Mouse (Mus musculus): ENCODE measurements around the gene Zc3h12d. TPM values are rescaled to one million over a fixed set of nuclear protein-coding genes. Genes with fewer than 3 reads are reported as not detected.

Gene Zc3h12d
- total and polyA plus RNA-seq, 3 experiments, result 11.8 to 28.0 (median 16.3) TPM

- Histone ChIP-seq H3K79me2 (replicated peaks; ENCODE audit: control insufficient read depth, extremely low read depth, insufficient read depth, poor library complexity, severe bottlenecking) (peaks cover 38% of the 10 kb centered on the region), H3K4me1 (ENCODE audit: control insufficient read depth in 1 of 2, insufficient read depth in 2 of 2) (peaks cover 3 to 32% of the 10 kb centered on the region in 2 experiments), H3K4me2 (ENCODE audit: insufficient read depth, low read depth, poor library complexity, severe bottlenecking) (0 out of 2 replicates have a peak overlapping the region, but pooled peaks have one; percentile 56), H3K27me3 (replicated peaks) (no peaks in the 10 kb centered on the region), H3K9me3 (replicated peaks; ENCODE audit: low read length) (no peaks in the 10 kb centered on the region), H3K9ac (ENCODE audit: insufficient read depth, low read depth) (peak overlapping the region; percentile 86), H3K4me3 (replicated peaks in 1 of 3; ENCODE audit: low read depth in 2 of 3, low read length in 2 of 3, poor library complexity in 1 of 3) (peak overlapping the region; percentile 78 to 95 (median 90)), H3K27ac (ENCODE audit: insufficient read depth, low read depth) (no peak overlapping the region), H3K36me3 (replicated peaks in 1 of 2; ENCODE audit: control insufficient read depth in 1 of 2, insufficient read depth in 1 of 2, low read length in 1 of 2) (peaks cover 23 to 45% of the 10 kb centered on the region in 2 experiments)
- DNase-seq (ENCODE audit: extremely low read depth), result no peak
- dilution Hi-C loops (cut with MboI; ENCODE audit: extremely low pct_ligation_motif_present, extremely low pct_unique_long_range_greater_than_20kb, low sequenced_read_pairs) (no loop called here), in situ Hi-C loops (cut with MboI; ENCODE audit: low pct_ligation_motif_present, low pct_unique_long_range_greater_than_20kb, low sequenced_read_pairs) (loop anchor here (25.0 kb wide), 1 partner anchor 455 kb away; no protein-coding TSS in a partner anchor)
- no peak for TF ChIP-seq CHD2 (IDR thresholded peaks at IDR 0.05; ENCODE audit: low read length)
- 0 out of 2 replicates have a peak, but pooled peaks have one; percentile 40 for TF ChIP-seq UBTF (IDR thresholded peaks at IDR 0.05; ENCODE audit: low read depth, low read length)
Observed at GRCm38 (mm10) chr10:7792254-7792750, 40.0 kb upstream of the Zc3h12d start.

DNA sequence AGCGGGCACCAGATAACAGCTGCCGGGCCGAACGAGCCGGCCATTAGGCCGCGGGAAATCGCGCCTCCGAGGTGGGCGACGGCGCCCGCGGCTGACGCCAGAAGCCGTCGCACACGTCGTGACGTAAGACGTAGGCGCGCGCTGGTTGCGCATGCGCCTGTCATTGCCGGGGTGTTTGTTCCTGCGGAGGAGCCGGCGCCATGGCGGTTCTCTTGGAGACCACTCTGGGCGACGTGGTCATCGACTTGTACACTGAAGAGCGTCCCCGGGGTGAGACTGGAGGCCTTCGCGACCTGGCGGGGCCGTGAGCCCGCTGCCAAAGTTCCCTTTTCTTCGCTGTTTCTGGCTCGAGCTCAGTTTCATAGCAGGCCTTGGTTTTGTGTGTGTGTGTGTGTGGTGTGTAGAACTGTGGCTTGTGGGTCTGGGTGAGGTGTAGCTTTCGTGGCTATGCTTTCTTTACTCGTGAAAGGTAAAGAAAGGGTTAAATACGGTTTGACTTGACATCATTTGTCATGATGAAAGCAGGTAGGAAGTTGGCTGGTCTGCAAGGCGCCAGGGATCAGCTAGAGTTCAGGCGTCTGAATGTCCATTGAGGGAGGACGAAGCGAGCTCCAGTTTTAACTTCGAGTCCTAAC is 39.4 kb upstream of the Zc3h12d start, which contains the start of the genes Ginm1 and Ppil4:
Gene Ginm1 (minus strand): TSS at position 74 of the 635 bp plus-strand sequence.
Gene Ppil4 (plus strand): TSS at position 141 of the 635 bp plus-strand sequence.
- H3K27me3 ChIP-seq (replicated peaks), result no peaks in the 10 kb centered on the region
- dilution Hi-C loops (cut with MboI; ENCODE audit: extremely low pct_ligation_motif_present, extremely low pct_unique_long_range_greater_than_20kb, low sequenced_read_pairs), result no loop called here
- peaks cover 3 to 32% of the 10 kb centered on the region in 2 experiments for H3K4me1 ChIP-seq (ENCODE audit: control insufficient read depth in 1 of 2, insufficient read depth in 2 of 2)
- H3K4me2 ChIP-seq (ENCODE audit: insufficient read depth, low read depth, poor library complexity, severe bottlenecking), result peak within 1 kb of the TSS; percentile 97
- TF ChIP-seq POLR2A (IDR thresholded peaks at IDR 0.05; ENCODE audit: low read depth, low read length) (peak; percentile 97), SMC3 (IDR thresholded peaks at IDR 0.05; ENCODE audit: low read depth, low read length) (no peak), RCOR1 (conservative IDR thresholded peaks at IDR 0.05; ENCODE audit: low read depth, low read length) (no peak; the same call in 1 of the 2 replicates), MAX (IDR thresholded peaks at IDR 0.05; ENCODE audit: low read length) (peak; percentile 70), ZNF384 (IDR thresholded peaks at IDR 0.05; ENCODE audit: low read depth, low read length) (no peak), TCF12 (IDR thresholded peaks at IDR 0.05; ENCODE audit: low read depth, low read length) (peak; percentile 90), ZC3H11A (IDR thresholded peaks at IDR 0.05; ENCODE audit: low read depth, low read length) (no peak), TBP (conservative IDR thresholded peaks at IDR 0.05; ENCODE audit: low read depth, low read length) (peak; percentile 70; the same call in 1 of the 2 replicates), MEF2A (IDR thresholded peaks at IDR 0.05; ENCODE audit: borderline replicate concordance, low read depth, low read length) (peak; percentile 74), MXI1 (IDR thresholded peaks at IDR 0.05; ENCODE audit: low read depth, low read length) (peak; percentile 94), GABPA (IDR thresholded peaks at IDR 0.05; ENCODE audit: insufficient replicate concordance, low read depth, low read length) (peak; percentile 53; the same call in 1 of the 2 replicates), NRF1 (IDR thresholded peaks at IDR 0.05; ENCODE audit: low read depth, low read length) (peak; percentile 97), MAZ (IDR thresholded peaks at IDR 0.05; ENCODE audit: low read depth, low read length) (0 out of 2 replicates have a peak, but pooled peaks have one; percentile 30), ZMIZ1 (IDR thresholded peaks at IDR 0.05; ENCODE audit: low read depth, low read length) (peak; percentile 85), HCFC1 (IDR thresholded peaks at IDR 0.05; ENCODE audit: low read depth, low read length) (peak; percentile 94), E2F4 (IDR thresholded peaks at IDR 0.05; ENCODE audit: insufficient replicate concordance, low read depth, low read length) (peak; percentile 93; the same call in 1 of the 2 replicates), ELF1 (IDR thresholded peaks at IDR 0.05; ENCODE audit: low read depth, low read length) (peak; percentile 77), UBTF (IDR thresholded peaks at IDR 0.05; ENCODE audit: low read depth, low read length) (0 out of 2 replicates have a peak, but pooled peaks have one; percentile 27), MYC (IDR thresholded peaks at IDR 0.05; ENCODE audit: low read depth, low read length) (peak; percentile 70; the same call in 1 of the 2 replicates), IRF4 (IDR thresholded peaks at IDR 0.05; ENCODE audit: low read depth, low read length) (peak; percentile 67; the same call in 1 of the 2 replicates), MAFK (IDR thresholded peaks at IDR 0.05; ENCODE audit: insufficient replicate concordance, low read length) (no peak), KAT2A (IDR thresholded peaks at IDR 0.05; ENCODE audit: insufficient replicate concordance, low read length) (peak; percentile 93), ZKSCAN1 (IDR thresholded peaks at IDR 0.05; ENCODE audit: borderline replicate concordance, low read depth, low read length) (peak; percentile 10; the same call in 1 of the 2 replicates), NELFE (IDR thresholded peaks at IDR 0.05; ENCODE audit: low read depth, low read length) (peak; percentile 95), POLR2AphosphoS2 (IDR thresholded peaks at IDR 0.05; ENCODE audit: low read depth, low read length) (peak; percentile 91), SIN3A (IDR thresholded peaks at IDR 0.05; ENCODE audit: low read length) (peak; percentile 96)
- peak; percentile 90 for DNase-seq (ENCODE audit: extremely low read depth)
- H3K79me2 ChIP-seq (replicated peaks; ENCODE audit: control insufficient read depth, extremely low read depth, insufficient read depth, poor library complexity, severe bottlenecking), result peaks cover 38% of the 10 kb centered on the region
- H3K9ac ChIP-seq (ENCODE audit: insufficient read depth, low read depth), result peak within 1 kb of the TSS; percentile 86
- in situ Hi-C loops (cut with MboI; ENCODE audit: low pct_ligation_motif_present, low pct_unique_long_range_greater_than_20kb, low sequenced_read_pairs), result loop anchor here (25.0 kb wide), 1 partner anchor 456 kb away; no protein-coding TSS in a partner anchor
- H3K9me3 ChIP-seq (replicated peaks; ENCODE audit: low read length), result no peaks in the 10 kb centered on the region
- H3K4me3 ChIP-seq (replicated peaks in 1 of 3; ENCODE audit: low read depth in 2 of 3, low read length in 2 of 3, poor library complexity in 1 of 3), result peak within 1 kb of the TSS; percentile 78 to 95 (median 90)
- H3K27ac ChIP-seq (ENCODE audit: insufficient read depth, low read depth), result 0 out of 2 replicates have a peak within 1 kb of the TSS, but pooled peaks have one; percentile 2
- H3K36me3 ChIP-seq (replicated peaks in 1 of 2; ENCODE audit: control insufficient read depth in 1 of 2, insufficient read depth in 1 of 2, low read length in 1 of 2), result peaks cover 28 to 51% of the 10 kb centered on the region in 2 experiments
